Mouse (Mus musculus) heart, adult 18-20 months (tissue): ENCODE data around the gene Olfr356. TPM values are rescaled to one million over a fixed set of nuclear protein-coding genes. Genes with fewer than 3 reads are reported as not detected.

ENCODE experiments used
- DNase-seq, 2 experiments: peaks; one replicate each; pipeline ENCODE4 v3.0.0; 2021 to 2022; ENCODE audit warnings: mixed read lengths in 1 of 2
- long read RNA-seq, 2 experiments: library from polyadenylated mRNA; stranded (forward); transcript quantifications; one replicate each; pipeline ENCODE4 v2.0.0; 2021
- total RNA-seq, 2 experiments: library from RNA; stranded (reverse); gene quantifications; 2 replicates each; pipeline ENCODE4 v1.2.3; 2021

Gene Olfr356
- total RNA-seq = not detected
- long read RNA-seq, experiment 1 = 0 reads
- long read RNA-seq, experiment 2 = 0 reads

DNA sequence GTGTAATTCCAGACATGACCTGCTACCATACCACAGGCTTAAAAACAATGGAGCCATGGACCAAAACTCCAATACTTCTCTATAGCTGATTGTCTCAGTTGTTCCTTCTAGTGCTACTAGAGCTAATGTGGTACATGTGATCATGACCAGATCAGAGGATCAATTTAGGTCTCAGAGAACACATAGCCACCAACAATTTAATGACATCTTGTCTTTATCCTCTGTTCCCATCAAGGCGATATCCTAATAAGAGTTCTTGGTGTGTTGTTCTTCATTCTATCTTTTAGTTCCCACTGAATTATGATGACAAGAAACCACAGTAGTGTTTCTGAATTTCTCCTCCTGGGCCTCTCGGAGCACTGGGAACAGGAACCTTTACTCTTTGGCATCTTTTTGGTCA, at the start of gene Olfr356:
TSS of gene Olfr356 (plus strand) at position 301 of the 400 bp plus-strand sequence.
- no peak for DNase-seq

GRCm38 (mm10) chr2:36892836-36893235, 44.1 kb upstream of the Olfr356 start, which contains the start of gene Olfr353:
Gene Olfr353, minus strand, starts transcription at chr2:36892936.
- no peak for DNase-seq

DNA sequence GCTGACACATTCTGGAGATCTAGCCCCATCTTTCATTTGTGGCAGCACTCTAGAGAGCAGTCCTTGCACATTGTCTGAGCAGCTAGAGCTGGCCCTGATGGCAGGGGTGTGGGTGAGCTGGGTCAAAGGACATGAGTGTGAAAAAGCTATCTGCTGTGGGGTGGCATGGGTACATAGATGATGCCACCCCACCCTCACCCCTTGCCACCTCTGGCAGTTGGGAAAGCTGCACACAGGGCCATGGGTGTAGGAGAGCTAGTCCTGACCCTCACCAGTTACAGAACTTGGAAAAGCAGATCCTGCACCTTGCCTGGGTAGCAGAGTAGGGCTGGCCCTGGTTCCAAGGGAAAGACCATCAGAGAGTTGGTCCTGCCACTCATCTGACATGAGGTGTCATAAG, 39.8 kb upstream of the Olfr356 start:
- no peak for DNase-seq

DNA sequence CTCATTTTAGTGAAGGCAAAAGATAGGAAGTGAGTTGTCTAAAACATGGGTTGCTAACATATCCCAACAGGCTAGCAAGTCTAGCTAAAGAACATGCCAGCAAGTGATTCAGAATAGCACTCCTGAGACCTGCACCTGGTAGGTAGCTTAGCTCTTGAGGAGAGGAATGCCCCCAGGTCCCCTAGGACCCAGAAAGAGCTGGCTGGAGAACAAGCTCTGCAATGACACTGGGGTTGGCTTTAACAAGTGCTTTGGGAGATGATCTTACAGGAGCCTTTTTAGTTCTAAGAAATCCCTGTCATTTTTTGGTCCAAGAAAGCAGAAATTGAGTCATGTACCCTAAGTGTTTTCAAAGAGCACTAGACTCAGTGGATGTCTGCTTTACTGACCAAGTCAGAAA, 31.5 kb upstream of the Olfr356 start, which contains the start of gene Olfr354:
TSS of gene Olfr354 (plus strand) at position 301 of the 400 bp plus-strand sequence.
- no peak for DNase-seq

- no peak for DNase-seq
These were observed 8.1 kb upstream of the Olfr356 start, which contains the start of gene Olfr355 for GRCm38 (mm10) chr2:36928797-36929196. Gene Olfr355, minus strand, starts transcription at chr2:36928897.

Other genes starting within 250 kb of the Olfr356 start
- gene Olfr347, start 205.2 kb upstream of the Olfr356 start, total RNA-seq = not detected
- not detected for gene Olfr348, start 152.8 kb upstream of the Olfr356 start, total RNA-seq
- not detected for gene Olfr50, start 146.6 kb upstream of the Olfr356 start, total RNA-seq
- not detected for gene Olfr3, start 120.1 kb upstream of the Olfr356 start, total RNA-seq
- gene Olfr350, start 90.8 kb upstream of the Olfr356 start, total RNA-seq = not detected
- not detected for gene Olfr351, start 74.5 kb upstream of the Olfr356 start, total RNA-seq
- not detected for gene Olfr352, start 68.7 kb upstream of the Olfr356 start, total RNA-seq
- gene Olfr353, start 44.2 kb upstream of the Olfr356 start, total RNA-seq = not detected
- not detected for gene Olfr354, start 31.4 kb upstream of the Olfr356 start, total RNA-seq
- not detected for gene Olfr355, start 8.2 kb upstream of the Olfr356 start, total RNA-seq
- gene Olfr357, start 56.7 kb downstream of the Olfr356 start, total RNA-seq = not detected
- not detected for gene Olfr358, start 72.2 kb downstream of the Olfr356 start, total RNA-seq
- gene Olfr360, start 128.6 kb downstream of the Olfr356 start, total RNA-seq = not detected
- not detected for gene Olfr361, start 152.2 kb downstream of the Olfr356 start, total RNA-seq
- not detected for gene Olfr362, start 180.8 kb downstream of the Olfr356 start, total RNA-seq
- gene Olfr364-ps1, start 202.2 kb downstream of the Olfr356 start, total RNA-seq = not detected